ENCODE assay signal across 9 mouse cellular contexts in genomic region chr10:68008198-68008955, GRCm38 (mm10). TPM values are rescaled to one million over a fixed set of nuclear protein-coding genes. Genes with fewer than 3 reads are reported as not detected.
DNase-seq lines count a peak whose midpoint lies in the region.
"Had no signal": no experiment of that assay in that cellular context is flagged by ENCODE, and none has a peak within 500 bp of the region (broad histone marks: within the 10 kb centered on the region; RNA-seq: fewer than 3 reads in every experiment).

No protein-coding gene starts in this region.

- intact Hi-C loops in left cerebral cortex, postnatal 36 days (cut with DNase I): no loop called here
- intact Hi-C loops in left cerebral cortex, postnatal 10 days (cut with DNase I): no loop called here

- DNase-seq in adrenal gland, postnatal 10 days: peak; percentile 34
- no peak for DNase-seq in adrenal gland, postnatal 14 days
- peak; percentile 36 to 53 for DNase-seq in right cerebral cortex, adult 2 months (ENCODE audit: low spot score in 2 of 2)
- no peak for DNase-seq in right cerebral cortex, postnatal 4 days
- peak; percentile 65 for DNase-seq in heart, adult 8-10 months (ENCODE audit: low spot score)
- DNase-seq in lung, postnatal 36 days: peak; percentile 49
- DNase-seq in left cerebral cortex, postnatal 36 days (ENCODE audit: low spot score in 2 of 2): no peak
- DNase-seq in left cerebral cortex, postnatal 10 days (ENCODE audit: extremely low spot score in 1 of 2, low spot score in 2 of 2): no peak
- DNase-seq: forebrain, postnatal 0 days had no signal

RNA-seq across cellular contexts. Expression of gene Rtkn2, which starts 29.0 kb away (rescaled TPM):
- 1 to 10 TPM; 1.3 to 1.8 TPM for total RNA-seq in adrenal gland, postnatal 10 days (2021)
- 0.89 and 1.2 TPM in 2 replicates for total RNA-seq in adrenal gland, postnatal 14 days (2021)
- total RNA-seq in heart, adult 8-10 months (2022): under 1 TPM; 0.20 to 0.34 (median 0.28) TPM
- total RNA-seq in left cerebral cortex, postnatal 36 days (2021): 1 to 10 TPM; 5.5 to 5.9 TPM
- total RNA-seq in left cerebral cortex, postnatal 10 days (2021): 1 to 10 TPM; 5.4 to 5.7 TPM

Comparison
In these comparisons a context has a peak if more than half of its experiments do, and no peak if none do; other contexts are left out.
1. DNase-seq: peak in adrenal gland, postnatal 10 days (single experiment), right cerebral cortex, adult 2 months (2 of 2), heart, adult 8-10 months (single experiment) and lung, postnatal 36 days (single experiment); none in adrenal gland, postnatal 14 days (single experiment), right cerebral cortex, postnatal 4 days (single experiment), left cerebral cortex, postnatal 36 days (0 of 2) and left cerebral cortex, postnatal 10 days (0 of 2).